29 mouse cellular contexts compared by ENCODE assay signal in genomic region chr6:23869971-23870370, GRCm38 (mm10). TPM values are rescaled to one million over a fixed set of nuclear protein-coding genes. Genes with fewer than 3 reads are reported as not detected.
DNase-seq lines count a peak whose midpoint lies in the region; ATAC-seq and TF ChIP-seq lines count a peak whose summit lies in the region.
"Had no signal": no experiment of that assay in that cellular context is flagged by ENCODE, and none has a peak within 500 bp of the region (broad histone marks: within the 10 kb centered on the region; RNA-seq: fewer than 3 reads in every experiment).

No protein-coding gene starts in this region.

- no peak overlapping the region for H3K4me2 ChIP-seq in hindbrain, embryonic 16.5 days (ENCODE audit: low read length)
- no peak overlapping the region for H3K4me2 ChIP-seq in hindbrain, embryonic 11.5 days (replicated peaks; ENCODE audit: low read depth, low read length)
- H3K4me2 ChIP-seq in midbrain, postnatal 0 days (ENCODE audit: low read depth, low read length, poor library complexity, severe bottlenecking) = no peak overlapping the region
- H3K4me2 ChIP-seq in midbrain, embryonic 14.5 days (ENCODE audit: low read length) = no peak overlapping the region
- H3K4me2 ChIP-seq: embryonic facial prominence, embryonic 13.5 days; forebrain, embryonic 12.5 days; forebrain, embryonic 15.5 days; heart, embryonic 12.5 days; heart, embryonic 15.5 days; hindbrain, embryonic 15.5 days had no signal

- H3K36me3 ChIP-seq in hindbrain, embryonic 16.5 days (ENCODE audit: control insufficient read depth, insufficient read depth, low read length) = no peaks in the 10 kb centered on the region
- H3K36me3 ChIP-seq in hindbrain, embryonic 11.5 days (ENCODE audit: control insufficient read depth, insufficient read depth, low read length) = no peaks in the 10 kb centered on the region
- H3K36me3 ChIP-seq in midbrain, postnatal 0 days (ENCODE audit: insufficient read depth, low read length) = no peaks in the 10 kb centered on the region
- no peaks in the 10 kb centered on the region for H3K36me3 ChIP-seq in midbrain, embryonic 14.5 days (ENCODE audit: control insufficient read depth, insufficient read depth, low read length)
- H3K36me3 ChIP-seq: embryonic facial prominence, embryonic 10.5 days; embryonic facial prominence, embryonic 13.5 days; forebrain, embryonic 12.5 days; forebrain, embryonic 15.5 days; heart, embryonic 12.5 days; heart, embryonic 15.5 days; hindbrain, embryonic 10.5 days; hindbrain, embryonic 15.5 days had no signal

- H3K4me3 ChIP-seq in hindbrain, embryonic 16.5 days (ENCODE audit: low read length) = no peak overlapping the region
- no peak overlapping the region for H3K4me3 ChIP-seq in hindbrain, embryonic 11.5 days (ENCODE audit: low read depth, low read length)
- no peak overlapping the region for H3K4me3 ChIP-seq in midbrain, postnatal 0 days (ENCODE audit: low read depth, low read length)
- no peak overlapping the region for H3K4me3 ChIP-seq in midbrain, embryonic 14.5 days (replicated peaks; ENCODE audit: low read depth, low read length)
- H3K4me3 ChIP-seq: embryonic facial prominence, embryonic 10.5 days; embryonic facial prominence, embryonic 13.5 days; erythroblast, embryonic 14.5 days; forebrain, embryonic 12.5 days; forebrain, embryonic 15.5 days; heart, embryonic 12.5 days; heart, embryonic 15.5 days; hindbrain, embryonic 10.5 days; hindbrain, embryonic 15.5 days had no signal

- ATAC-seq in hindbrain, embryonic 16.5 days = peak; percentile 48; the same call in 1 of the 2 replicates
- no peak for ATAC-seq in hindbrain, embryonic 11.5 days (ENCODE audit: low FRiP score)
- ATAC-seq in midbrain, postnatal 0 days (ENCODE audit: low FRiP score) = no peak
- no peak for ATAC-seq in midbrain, embryonic 14.5 days (ENCODE audit: low FRiP score, low TSS enrichment)
- ATAC-seq: CD4-positive, CD25-positive, alpha-beta regulatory T cell, adult 4 months; forebrain, embryonic 15.5 days; inflammation-experienced regulatory T-cells, adult 6 months; intestine, embryonic 16.5 days had no signal

- no peak overlapping the region for H3K9ac ChIP-seq in hindbrain, embryonic 16.5 days (ENCODE audit: low read depth, low read length)
- no peak overlapping the region for H3K9ac ChIP-seq in hindbrain, embryonic 11.5 days (ENCODE audit: low read depth, low read length)
- H3K9ac ChIP-seq in midbrain, postnatal 0 days (replicated peaks; ENCODE audit: low read length, poor library complexity, severe bottlenecking) = no peak overlapping the region
- no peak overlapping the region for H3K9ac ChIP-seq in midbrain, embryonic 14.5 days (replicated peaks; ENCODE audit: low read length)
- H3K9ac ChIP-seq: embryonic facial prominence, embryonic 13.5 days; forebrain, embryonic 12.5 days; forebrain, embryonic 15.5 days; heart, embryonic 12.5 days; heart, embryonic 15.5 days; hindbrain, embryonic 15.5 days had no signal

- no peaks in the 10 kb centered on the region for H3K9me3 ChIP-seq in hindbrain, embryonic 16.5 days (ENCODE audit: control insufficient read depth, low read length)
- no peaks in the 10 kb centered on the region for H3K9me3 ChIP-seq in hindbrain, embryonic 11.5 days (ENCODE audit: control insufficient read depth, low read length)
- H3K9me3 ChIP-seq in midbrain, postnatal 0 days (ENCODE audit: low read length) = no peaks in the 10 kb centered on the region
- no peaks in the 10 kb centered on the region for H3K9me3 ChIP-seq in midbrain, embryonic 14.5 days (ENCODE audit: control insufficient read depth, low read length)
- H3K9me3 ChIP-seq: embryonic facial prominence, embryonic 10.5 days; embryonic facial prominence, embryonic 13.5 days; forebrain, embryonic 12.5 days; forebrain, embryonic 15.5 days; heart, embryonic 12.5 days; heart, embryonic 15.5 days; hindbrain, embryonic 10.5 days; hindbrain, embryonic 15.5 days had no signal

- no peaks in the 10 kb centered on the region for H3K4me1 ChIP-seq in hindbrain, embryonic 16.5 days (ENCODE audit: control insufficient read depth, insufficient read depth, low read depth, low read length)
- no peaks in the 10 kb centered on the region for H3K4me1 ChIP-seq in hindbrain, embryonic 11.5 days (replicated peaks; ENCODE audit: control insufficient read depth, insufficient read depth, low read length)
- no peaks in the 10 kb centered on the region for H3K4me1 ChIP-seq in midbrain, postnatal 0 days (ENCODE audit: insufficient read depth, low read length)
- H3K4me1 ChIP-seq in midbrain, embryonic 14.5 days (ENCODE audit: control insufficient read depth, insufficient read depth, low read length) = no peaks in the 10 kb centered on the region
- H3K4me1 ChIP-seq: embryonic facial prominence, embryonic 10.5 days; embryonic facial prominence, embryonic 13.5 days; forebrain, embryonic 12.5 days; forebrain, embryonic 15.5 days; heart, embryonic 12.5 days; heart, embryonic 15.5 days; hindbrain, embryonic 10.5 days; hindbrain, embryonic 15.5 days had no signal

- no peaks in the 10 kb centered on the region for H3K27me3 ChIP-seq in hindbrain, embryonic 16.5 days (replicated peaks; ENCODE audit: control insufficient read depth, insufficient read depth, low read length)
- no peaks in the 10 kb centered on the region for H3K27me3 ChIP-seq in hindbrain, embryonic 11.5 days (ENCODE audit: control insufficient read depth, insufficient read depth, low read length)
- no peaks in the 10 kb centered on the region for H3K27me3 ChIP-seq in midbrain, postnatal 0 days (ENCODE audit: insufficient read depth, low read length)
- H3K27me3 ChIP-seq in midbrain, embryonic 14.5 days (ENCODE audit: control insufficient read depth, insufficient read depth, low read length) = no peaks in the 10 kb centered on the region
- H3K27me3 ChIP-seq: embryonic facial prominence, embryonic 13.5 days; forebrain, embryonic 15.5 days; heart, embryonic 12.5 days; heart, embryonic 15.5 days; hindbrain, embryonic 15.5 days had no signal

- TF ChIP-seq CTCF in midbrain, postnatal 0 days (IDR thresholded peaks at IDR 0.05) = no peak

- peak; percentile 9 for DNase-seq in adrenal gland, postnatal 14 days
- DNase-seq in adrenal gland, postnatal 25 days = no peak
- no peak for DNase-seq in hindbrain, embryonic 11.5 days (ENCODE audit: low spot score)
- DNase-seq in midbrain, postnatal 0 days (ENCODE audit: low spot score) = peak; percentile 54
- no peak for DNase-seq in midbrain, embryonic 14.5 days
- DNase-seq: cerebellum, adult 11 months; cerebellum, adult 8-10 months; cerebellum, postnatal 36 days; embryo, embryonic 11 days; gastrocnemius, postnatal 25 days; heart, adult 18-20 months; heart, postnatal 10 days; heart, postnatal 36 days; kidney, adult 18-20 months had no signal

- H3K27ac ChIP-seq in hindbrain, embryonic 16.5 days (ENCODE audit: low read depth, low read length) = no peak overlapping the region
- H3K27ac ChIP-seq in hindbrain, embryonic 11.5 days (ENCODE audit: low read depth, low read length) = no peak overlapping the region
- H3K27ac ChIP-seq in midbrain, postnatal 0 days (ENCODE audit: low read depth, low read length) = no peak overlapping the region
- no peak overlapping the region for H3K27ac ChIP-seq in midbrain, embryonic 14.5 days (replicated peaks; ENCODE audit: low read depth, low read length)
- H3K27ac ChIP-seq: embryonic facial prominence, embryonic 10.5 days; embryonic facial prominence, embryonic 13.5 days; forebrain, embryonic 12.5 days; forebrain, embryonic 15.5 days; heart, embryonic 15.5 days; hindbrain, embryonic 10.5 days; hindbrain, embryonic 15.5 days had no signal

RNA-seq across cellular contexts. Expression of gene Cadps2, which starts 30.8 kb away (rescaled TPM):
- total RNA-seq in adrenal gland, postnatal 14 days (2021) = 4.0 and 4.4 TPM in 2 replicates
- 8.6 and 9.8 TPM in 2 replicates for total RNA-seq in adrenal gland, postnatal 25 days (2021)
- polyA plus RNA-seq in hindbrain, embryonic 16.5 days (2015; fragmentation: Nextera tagmentation; extraction: Ambion mirVana) = 12.0 and 12.4 TPM in 2 replicates
- polyA plus RNA-seq in hindbrain, embryonic 11.5 days (2014; fragmentation: Nextera tagmentation; extraction: Ambion mirVana) = 2.2 and 2.4 TPM in 2 replicates
- 21.9 and 23.0 TPM in 2 replicates for total RNA-seq in midbrain, postnatal 0 days (2014; rRNA removed)
- 5.0 and 7.3 TPM in 2 replicates for polyA plus RNA-seq in midbrain, postnatal 0 days (2015; fragmentation: Nextera tagmentation; extraction: Ambion mirVana)
- 9.5 and 10.1 TPM in 2 replicates for polyA plus RNA-seq in midbrain, embryonic 14.5 days (2014; fragmentation: Nextera tagmentation; extraction: Ambion mirVana)
- total RNA-seq: MEL had no signal
- polyA plus RNA-seq: C2C12; CD4-positive, CD25-positive, alpha-beta regulatory T cell, adult 4 months; erythroblast, embryonic 14.5 days; inflammation-experienced regulatory T-cells, adult 6 months had no signal

Comparison
In these comparisons a context has a peak if more than half of its experiments do, and no peak if none do; other contexts are left out.
1. DNase-seq: peak in adrenal gland, postnatal 14 days (single experiment) and midbrain, postnatal 0 days (single experiment); none in adrenal gland, postnatal 25 days (single experiment), hindbrain, embryonic 11.5 days (single experiment) and midbrain, embryonic 14.5 days (single experiment).